Mouse (Mus musculus) adrenal gland (tissue): ENCODE results near the gene Mlxipl.

Experiments
- intact Hi-C: fragments of 180-260 bp; cut with DNase I; formaldehyde crosslinking; loops from one replicate; pipeline ENCODE4 v1.15.1; 2025

Mlxipl gene

GRCm38 (mm10) chr5:135078482-135078810 lies 11.2 kb upstream of the Mlxipl start:
- intact Hi-C loops = no loop called here

GRCm38 (mm10) chr5:135079578-135079977 lies 10.1 kb upstream of the Mlxipl start:
- intact Hi-C loops = no loop called here

DNA sequence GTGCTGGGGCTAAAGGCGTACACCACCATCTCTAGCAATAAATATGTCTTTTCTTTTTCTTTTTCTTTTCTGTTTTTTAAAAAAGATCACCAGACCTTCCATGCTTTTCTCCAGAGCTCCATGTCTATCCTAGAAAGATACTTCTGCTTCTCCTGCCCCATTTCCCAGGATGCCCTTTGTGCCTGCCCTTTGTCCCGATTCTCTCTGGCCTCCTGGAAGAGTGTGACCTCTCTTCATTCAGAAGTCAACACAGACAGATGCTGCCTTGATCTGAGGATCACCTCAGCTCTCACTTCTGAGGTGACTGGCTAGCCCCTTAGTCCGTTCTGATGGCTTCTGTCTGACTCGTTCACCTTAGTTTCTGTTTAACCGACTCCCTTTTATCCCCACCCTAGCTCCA lies 9.2 kb upstream of the Mlxipl start:
- intact Hi-C loops = no loop called here

DNA sequence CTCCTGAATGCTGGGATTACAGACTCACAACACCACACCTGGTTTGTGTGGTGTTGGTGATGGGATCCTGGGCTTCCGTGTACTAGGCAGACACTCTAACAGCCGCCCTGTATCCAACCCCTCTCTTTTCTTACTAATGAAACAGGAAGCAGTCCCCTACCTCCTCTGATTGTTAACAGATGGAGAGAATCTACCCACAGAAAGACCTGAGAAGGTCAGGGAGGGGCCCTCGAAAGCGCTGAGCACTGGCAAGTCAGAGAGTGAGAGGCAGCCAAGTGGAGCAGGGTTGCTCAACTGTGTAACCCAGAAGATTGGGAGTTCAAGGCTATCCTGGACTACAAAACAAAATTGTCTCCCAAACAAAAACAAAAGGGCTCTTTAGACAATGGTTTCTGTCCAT lies 2.8 kb upstream of the Mlxipl start:
- intact Hi-C loops = no loop called here

DNA sequence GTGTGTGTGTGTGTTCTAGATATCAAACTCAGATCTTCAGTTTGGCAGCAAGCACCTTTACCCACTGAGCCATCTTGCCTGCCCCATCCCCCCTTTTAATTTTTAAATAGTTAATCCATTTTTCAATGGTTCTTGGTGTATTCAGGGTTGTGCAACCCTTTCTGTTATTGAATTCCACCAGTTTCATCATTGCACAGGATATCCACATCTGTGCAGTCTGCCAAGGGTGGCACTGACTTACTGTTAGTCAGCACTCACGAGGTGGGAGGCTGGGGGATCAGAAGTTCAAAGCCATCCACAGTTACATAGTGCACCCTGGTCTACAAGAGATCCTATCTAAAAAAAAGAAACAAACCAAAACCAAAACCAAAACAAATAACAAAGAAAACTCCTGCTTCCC lies 11.3 kb downstream of the Mlxipl start:
- intact Hi-C loops = loop anchor here (10.0 kb wide), 1 partner anchor 86 kb away; no protein-coding TSS in a partner anchor

DNA sequence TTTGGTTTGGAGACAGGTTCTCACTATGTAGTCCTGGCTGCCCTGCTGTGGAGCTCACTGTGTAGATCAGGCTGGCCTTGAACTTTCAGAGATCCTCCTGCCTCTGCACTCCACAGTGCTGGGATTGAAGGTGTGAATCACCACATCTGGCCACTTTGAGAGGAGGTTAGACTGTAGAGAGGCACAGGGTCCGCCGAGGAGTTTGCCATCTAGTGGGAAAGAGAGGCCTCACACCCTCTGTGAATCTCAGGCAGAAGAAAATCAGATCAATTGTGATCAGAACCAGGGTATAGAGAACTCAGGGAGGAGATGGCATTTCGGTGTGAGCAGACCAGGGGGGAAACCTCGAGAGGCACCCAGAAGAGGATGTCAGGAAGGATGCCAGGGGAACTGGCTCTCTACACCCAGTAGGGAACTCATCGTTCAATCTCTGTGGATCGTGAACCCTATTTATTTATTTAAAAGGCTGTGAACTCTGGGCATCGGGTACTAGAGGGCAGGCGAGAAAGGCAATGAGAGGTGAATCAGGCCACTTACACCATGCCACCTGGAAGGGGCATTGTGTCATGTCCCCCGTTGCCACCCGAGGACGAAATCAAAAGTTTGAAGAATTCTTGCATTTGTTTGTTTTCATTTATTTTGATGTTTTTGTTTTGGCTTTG lies 14.4 kb downstream of the Mlxipl start:
- intact Hi-C loops = loop anchor here (10.0 kb wide), 1 partner anchor 89 kb away; no protein-coding TSS in a partner anchor

DNA sequence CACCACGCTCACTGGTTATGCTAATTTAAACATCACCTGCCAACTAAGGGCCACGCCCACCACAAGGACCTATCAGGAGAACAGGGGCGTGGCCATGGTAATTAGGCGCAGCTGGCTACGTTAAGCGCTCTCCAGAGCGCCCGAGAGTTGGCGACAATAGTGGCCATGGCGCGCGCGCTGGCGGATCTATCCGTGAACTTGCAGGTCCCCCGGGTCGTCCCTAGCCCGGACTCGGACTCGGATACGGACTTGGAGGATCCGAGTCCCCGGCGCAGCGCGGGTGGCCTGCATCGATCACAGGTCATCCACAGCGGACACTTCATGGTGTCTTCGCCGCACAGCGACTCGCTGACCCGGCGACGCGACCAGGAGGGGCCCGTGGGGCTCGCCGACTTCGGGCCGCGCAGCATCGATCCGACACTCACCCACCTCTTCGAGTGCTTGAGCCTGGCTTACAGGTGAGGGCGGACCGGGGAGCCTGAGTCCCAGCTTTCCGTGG lies 17.1 kb downstream of the Mlxipl start:
- intact Hi-C loops = loop anchor here (10.0 kb wide), 1 partner anchor 92 kb away; no protein-coding TSS in a partner anchor

DNA sequence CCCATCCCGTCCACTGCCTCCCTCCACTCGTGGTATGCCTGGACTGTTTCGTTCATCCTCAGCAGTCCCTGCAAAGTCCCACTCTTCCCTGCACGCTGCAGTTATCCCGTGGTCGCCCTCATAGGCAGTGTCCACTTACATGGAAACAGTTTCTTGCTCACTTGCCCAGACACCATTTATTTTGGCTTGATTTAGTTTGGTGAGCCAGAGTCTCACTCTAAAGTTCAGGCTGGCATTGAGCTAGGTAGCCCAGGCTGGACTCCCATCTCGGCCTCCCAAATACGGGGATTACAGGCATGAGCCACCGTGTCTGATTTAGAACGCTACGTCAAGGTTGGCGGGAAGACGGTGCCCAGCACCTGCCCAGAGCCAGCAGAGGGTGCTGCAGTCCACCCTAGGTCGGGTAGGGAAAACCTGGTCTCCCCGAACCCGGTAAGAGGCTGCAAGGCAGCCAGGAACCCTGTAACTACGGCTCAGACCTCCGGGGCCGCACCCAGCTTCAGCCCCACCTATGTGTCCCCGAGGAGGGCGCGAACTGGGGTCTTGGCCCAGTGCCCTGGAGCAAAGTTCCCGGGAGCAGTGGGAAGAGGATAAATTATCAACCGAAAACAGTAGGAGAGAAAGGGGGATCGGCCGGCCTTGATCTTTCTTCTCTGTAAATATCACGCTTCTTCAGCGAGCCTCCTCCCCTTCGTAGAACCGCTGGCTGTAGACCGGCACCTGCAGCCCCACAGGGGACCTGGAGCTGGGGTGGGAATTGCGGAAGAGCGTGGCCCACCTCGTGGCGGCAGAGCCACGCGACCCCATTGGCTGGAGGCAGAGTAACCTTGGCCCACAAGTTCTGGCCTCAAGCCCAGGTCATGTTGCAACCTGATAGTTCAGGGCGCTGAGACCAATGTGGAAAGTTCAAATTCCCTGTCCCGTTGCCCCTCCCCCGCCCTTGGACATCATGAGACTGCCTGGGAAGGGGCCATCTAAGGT lies 18.1 kb downstream of the Mlxipl start:
- intact Hi-C loops = loop anchor here (10.0 kb wide), 1 partner anchor 93 kb away; no protein-coding TSS in a partner anchor

DNA sequence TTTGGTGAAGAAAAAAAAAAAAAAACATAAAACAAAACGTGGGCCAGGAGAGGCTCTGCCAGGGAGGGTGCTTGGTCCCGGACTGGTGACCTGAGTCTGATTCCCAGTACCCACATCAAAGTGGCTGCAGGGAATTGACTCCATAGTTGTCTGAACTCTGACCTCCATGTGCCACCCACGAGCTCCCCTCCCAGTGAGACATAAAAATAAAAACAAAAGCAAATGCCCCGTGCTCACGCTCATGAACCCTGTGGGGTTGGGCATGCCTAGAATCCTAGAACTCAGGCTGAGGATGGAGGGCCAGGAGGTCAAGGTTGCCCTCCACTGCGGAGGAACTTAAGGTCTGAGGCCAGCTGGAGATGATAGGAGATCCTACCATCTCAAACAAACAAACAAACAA lies 19.3 kb downstream of the Mlxipl start:
- intact Hi-C loops = loop anchor here (10.0 kb wide), 1 partner anchor 94 kb away; no protein-coding TSS in a partner anchor

GRCm38 (mm10) chr5:135109426-135109825 lies 19.7 kb downstream of the Mlxipl start:
- intact Hi-C loops = loop anchor here (10.0 kb wide), 1 partner anchor 95 kb away; no protein-coding TSS in a partner anchor

DNA sequence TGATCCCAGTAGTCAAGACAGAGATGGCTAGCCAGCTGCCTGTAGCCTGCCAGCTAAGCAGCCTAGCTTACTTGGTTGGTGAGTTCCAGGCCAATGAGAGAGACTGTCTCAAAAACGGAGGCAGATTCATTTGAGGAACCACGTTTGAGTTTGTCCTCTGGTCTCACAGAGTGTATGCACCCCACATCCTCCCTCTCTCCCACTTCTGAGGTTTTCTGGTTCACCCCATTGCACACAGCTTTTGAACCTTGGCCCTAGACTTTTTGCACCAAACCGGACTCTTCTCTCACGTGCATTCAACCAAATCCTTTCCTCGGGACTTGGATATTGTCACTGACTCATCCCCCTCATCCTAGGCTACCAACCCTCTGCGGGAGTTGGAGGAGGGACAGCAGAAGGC lies 20.3 kb downstream of the Mlxipl start:
- intact Hi-C loops = loop anchor here (10.0 kb wide), 1 partner anchor 95 kb away; no protein-coding TSS in a partner anchor

- intact Hi-C loops = no loop called here
These were observed 24.1 kb downstream of the Mlxipl start for GRCm38 (mm10) chr5:135113782-135114181.

DNA sequence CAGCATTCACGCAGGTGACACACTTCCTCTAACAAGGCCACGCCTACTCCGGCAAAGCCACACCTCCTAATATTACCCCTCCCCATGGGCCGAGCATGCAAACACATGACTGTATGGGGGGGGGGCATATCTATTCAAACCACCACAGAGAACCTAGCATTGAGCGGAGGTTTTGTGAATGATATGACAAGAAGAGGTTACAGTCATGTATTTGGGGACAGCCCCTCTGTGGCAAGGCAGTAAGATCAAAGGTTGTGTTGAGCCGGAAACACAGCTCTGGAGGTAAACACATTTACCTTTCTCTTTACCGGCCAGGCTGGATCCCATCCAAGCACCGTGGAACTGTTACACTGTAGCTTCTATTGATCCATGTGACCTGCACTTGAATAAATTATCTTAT lies 25.6 kb downstream of the Mlxipl start:
- intact Hi-C loops = loop anchor here (5.0 kb wide), 1 partner anchor 222 kb away; no protein-coding TSS in a partner anchor

DNA sequence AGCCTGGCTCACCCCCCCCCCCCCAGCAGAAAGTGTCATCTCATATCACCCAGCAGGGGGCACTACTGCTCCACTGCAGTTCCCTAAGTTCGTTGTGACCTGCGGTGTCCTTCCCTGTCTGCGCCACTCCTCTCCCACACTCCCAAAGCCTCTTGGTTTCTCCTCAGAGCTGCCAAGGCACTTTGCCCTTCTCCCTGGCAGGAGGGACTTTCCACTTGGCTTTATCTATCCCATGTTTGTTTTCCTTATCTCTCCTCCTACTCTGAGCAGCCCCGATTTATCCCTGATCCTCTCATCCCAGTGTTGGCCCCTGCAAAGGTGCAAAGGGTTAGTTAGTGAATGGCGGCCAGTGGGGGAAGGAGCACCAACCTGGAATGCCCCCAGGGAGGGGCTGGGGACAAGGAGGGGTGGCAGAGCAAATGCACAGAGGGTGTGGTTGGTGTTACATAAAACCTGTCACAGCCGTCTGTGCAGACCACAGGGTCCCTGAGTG lies 28.9 kb downstream of the Mlxipl start:
- intact Hi-C loops = loop anchor here (2.0 to 5.0 kb wide), 3 partner anchors 72 to 219 kb away; no protein-coding TSS in a partner anchor

DNA sequence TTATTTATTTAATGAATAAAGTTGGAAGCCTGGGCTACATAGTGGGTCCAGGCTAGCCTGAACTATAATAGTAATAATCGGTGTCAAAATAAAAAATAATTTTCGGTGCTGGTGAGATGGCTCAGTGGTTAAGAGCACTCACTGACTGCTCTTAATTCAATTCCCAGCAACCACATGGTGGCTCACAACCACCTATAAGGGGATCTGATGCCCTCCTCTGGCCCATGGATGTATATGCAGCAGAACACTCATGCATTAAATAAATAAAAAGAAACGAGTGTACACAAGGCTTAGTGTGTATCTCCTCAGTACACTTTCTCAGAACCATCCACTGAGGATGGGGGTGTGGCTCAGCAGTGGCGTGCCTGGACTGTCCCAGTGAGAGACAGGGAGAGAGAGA lies 31.1 kb downstream of the Mlxipl start:
- intact Hi-C loops = no loop called here

DNA sequence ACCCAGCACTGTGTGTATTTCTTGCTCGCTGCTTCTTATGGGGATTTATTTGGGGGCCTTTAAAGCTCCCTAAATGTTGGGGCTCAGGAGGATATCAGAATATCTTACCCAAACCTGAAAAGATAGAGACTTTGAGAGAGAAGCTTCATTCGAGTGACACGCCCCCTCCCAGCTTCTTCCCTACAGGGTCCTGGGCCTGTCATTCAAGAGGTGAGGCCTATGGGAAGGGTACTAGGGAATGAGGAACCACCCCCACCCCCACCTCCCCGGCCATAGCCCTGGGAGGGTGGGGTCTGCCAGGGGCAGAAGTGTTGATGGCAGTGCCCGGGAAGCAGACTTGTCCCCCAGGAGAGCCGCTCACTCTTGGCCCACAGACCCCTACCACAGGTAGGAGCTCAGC lies 36.4 kb downstream of the Mlxipl start:
- intact Hi-C loops = no loop called here

DNA sequence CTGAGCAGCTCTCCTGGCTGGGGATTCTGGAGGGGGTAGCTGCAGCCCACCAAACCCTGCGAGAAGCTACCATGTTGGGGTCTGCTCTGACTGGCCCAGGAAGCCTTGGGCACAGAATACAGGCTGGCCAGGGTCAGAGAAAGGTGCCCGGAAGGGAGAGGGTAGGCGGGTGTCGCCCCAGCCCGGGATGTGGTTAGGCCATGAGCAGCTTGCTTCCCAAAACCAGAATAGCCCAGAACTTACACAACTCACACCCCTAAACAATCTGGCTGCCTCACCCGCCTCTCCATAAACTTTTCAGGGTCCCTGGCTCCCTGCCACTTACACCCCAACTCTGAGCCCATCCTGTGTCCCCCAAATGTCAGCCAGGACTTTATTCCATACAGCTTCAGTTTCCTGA lies 38.0 kb downstream of the Mlxipl start:
- intact Hi-C loops = no loop called here

GRCm38 (mm10) chr5:135129747-135130146 lies 40.1 kb downstream of the Mlxipl start:
- intact Hi-C loops = no loop called here

DNA sequence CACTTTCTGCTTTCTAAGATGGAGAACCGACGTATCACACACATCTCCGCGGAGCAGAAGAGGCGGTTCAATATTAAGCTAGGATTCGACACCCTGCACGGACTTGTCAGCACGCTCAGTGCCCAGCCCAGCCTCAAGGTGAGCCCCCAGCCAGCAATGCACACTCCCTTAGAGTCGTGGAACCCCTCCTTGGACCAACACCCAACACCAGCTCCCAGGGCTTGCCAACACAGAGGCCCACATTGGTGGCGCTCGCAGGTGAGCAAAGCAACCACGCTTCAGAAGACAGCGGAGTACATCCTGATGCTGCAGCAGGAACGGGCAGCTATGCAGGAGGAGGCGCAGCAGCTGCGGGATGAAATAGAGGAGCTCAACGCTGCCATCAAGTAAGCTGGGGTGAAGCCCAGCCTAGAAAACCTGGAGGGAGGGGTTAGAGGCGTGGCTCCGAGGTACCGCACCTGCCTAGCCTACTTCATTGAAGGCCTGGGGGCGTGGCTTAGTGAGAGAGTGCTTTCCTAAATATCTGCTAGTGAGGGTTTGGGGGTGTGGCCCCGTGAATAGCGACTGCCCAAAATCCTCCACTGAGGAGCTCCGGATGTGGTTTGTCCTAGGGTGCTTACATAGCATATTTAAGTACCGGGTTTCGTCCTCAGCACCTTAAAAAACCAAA lies 44.2 kb downstream of the Mlxipl start:
- intact Hi-C loops = no loop called here

DNA sequence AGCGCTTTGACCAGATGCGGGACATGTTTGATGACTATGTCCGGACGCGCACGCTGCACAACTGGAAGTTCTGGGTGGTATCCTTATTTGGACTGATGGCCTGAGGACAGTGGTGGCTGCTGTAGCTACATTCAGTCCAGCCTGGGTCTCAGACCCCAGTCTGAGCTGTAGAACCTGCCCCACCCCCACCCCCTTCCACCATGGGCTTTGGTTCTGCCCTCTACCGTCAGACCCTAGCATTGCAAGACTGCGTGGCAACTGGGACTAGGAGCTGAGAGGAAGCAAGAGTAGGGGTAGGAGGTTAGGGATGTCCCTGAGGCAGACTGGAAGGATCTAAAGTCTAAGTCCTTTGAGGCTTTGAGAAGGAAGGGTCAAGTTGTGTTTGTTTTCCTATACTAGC lies 44.8 kb downstream of the Mlxipl start:
- intact Hi-C loops = no loop called here

DNA sequence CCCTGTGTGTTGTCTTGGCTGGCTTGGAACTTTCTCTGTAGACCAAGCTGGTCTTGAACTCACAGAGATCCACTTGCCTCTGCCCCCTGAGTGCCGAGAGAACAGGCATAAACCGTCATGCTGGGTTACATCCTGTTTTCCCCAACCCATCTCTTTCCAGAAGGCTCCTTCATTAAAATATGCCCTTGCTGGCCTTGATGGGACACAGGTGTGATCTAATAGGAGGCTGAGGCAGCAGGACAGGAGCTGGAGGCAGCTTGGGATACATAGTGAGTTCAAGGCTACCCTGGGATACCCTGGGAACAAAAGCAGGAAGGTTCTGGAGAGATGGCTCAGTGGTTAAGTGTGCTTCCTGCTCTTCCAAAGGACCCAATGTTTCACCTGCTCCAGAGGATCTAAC lies 50.2 kb downstream of the Mlxipl start:
- intact Hi-C loops = no loop called here
